Mouse (Mus musculus) forebrain, embryonic 14.5 days (tissue): ENCODE results near the gene Zup1. TPM values are rescaled to one million over a fixed set of nuclear protein-coding genes. Genes with fewer than 3 reads are reported as not detected.
"Not testable (repeated sequence)": the region's sequence is repeated elsewhere in the genome, so short reads cannot be mapped to it uniquely, and the experiment has no call there.

ENCODE experiments used
- ATAC-seq: fragments of 200-750 bp; cut with Nextera tagmentation; 2 replicates; pipeline ENCODE4 v1.8.0; 2017; ENCODE audit warnings: mild to moderate bottlenecking, moderate library complexity
- DNase-seq: peaks from one replicate; pipeline ENCODE4 v3.0.0-alpha.2; 2015; ENCODE audit warnings: low spot score
- H3K27ac ChIP-seq: fragments of 300-500 bp; sonication (generic); 2 replicates; pipeline ENCODE4 v1.5.1; 2014; ENCODE audit warnings: low read depth, mild to moderate bottlenecking, control low read depth, low read length, moderate library complexity
- H3K27me3 ChIP-seq: fragments of 300-500 bp; sonication (generic); replicated peaks from 2 replicates; pipeline ENCODE4 v1.6.1; 2014; ENCODE audit warnings: low read length, control low read depth, mixed read lengths; ENCODE audit not compliant: control insufficient read depth, insufficient read depth
- H3K36me3 ChIP-seq: fragments of 300-500 bp; sonication (generic); 2 replicates; pipeline ENCODE4 v1.6.1; 2014; ENCODE audit warnings: low read length, control low read depth; ENCODE audit not compliant: control insufficient read depth, insufficient read depth
- H3K4me1 ChIP-seq: fragments of 300-500 bp; sonication (generic); 2 replicates; pipeline ENCODE4 v1.6.1; 2014; ENCODE audit warnings: antibody characterized with exemption, low read length, control low read depth; ENCODE audit not compliant: control insufficient read depth, insufficient read depth
- H3K4me2 ChIP-seq: fragments of 300-500 bp; sonication (generic); 2 replicates; pipeline ENCODE4 v1.6.1; 2014; ENCODE audit warnings: mild to moderate bottlenecking, control low read depth, low read length
- H3K4me3 ChIP-seq: fragments of 300-500 bp; sonication (generic); 2 replicates; pipeline ENCODE4 v1.5.1; 2014; ENCODE audit warnings: low read depth, low read length, control low read depth
- H3K9ac ChIP-seq: fragments of 300-500 bp; sonication (generic); 2 replicates; pipeline ENCODE4 v1.6.1; 2014; ENCODE audit warnings: mild to moderate bottlenecking, low read length, control low read depth, moderate library complexity
- H3K9me3 ChIP-seq: fragments of 300-500 bp; sonication (generic); replicated peaks from 2 replicates; pipeline ENCODE4 v1.6.1; 2016; ENCODE audit warnings: low read length, control low read depth, mixed read lengths; ENCODE audit not compliant: control insufficient read depth
- WGBS: fragments of 180-500 bp; shearing (Covaris S2); extraction: QIAGEN DNeasy Blood & Tissue Kit; methylation state at CpG from one replicate; pipeline ENCODE4 v1.1.7; 2014; 5-methylcytosine and 5-hydroxymethylcytosine counted together
- polyA plus RNA-seq: library from polyadenylated mRNA; unstranded; fragments of >200 nt; fragmentation: Nextera tagmentation; extraction: Ambion mirVana; gene quantifications from 2 replicates; pipeline ENCODE4 v1.2.1, GENCODE M21; 2014

The Zup1 gene
- polyA plus RNA-seq, 1 experiment from 2014 or later, result 21.4 TPM

DNA sequence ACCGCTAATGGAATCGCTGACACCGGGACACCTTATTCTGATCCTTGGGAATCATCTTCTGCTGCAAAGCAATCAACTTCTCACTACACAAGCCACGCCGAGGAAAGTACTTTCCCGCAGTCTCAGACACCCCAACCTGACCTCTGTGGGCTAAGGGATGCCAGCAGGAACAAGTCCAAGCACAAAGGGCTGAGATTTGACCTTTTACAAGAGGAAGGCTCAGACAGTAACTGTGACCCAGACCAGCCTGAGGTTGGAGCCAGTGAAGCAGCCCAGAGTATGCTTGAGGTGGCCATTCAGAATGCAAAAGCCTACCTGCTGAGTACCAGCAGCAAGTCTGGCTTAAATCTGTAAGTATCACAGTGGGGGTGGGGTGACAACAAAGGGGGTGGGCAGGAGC, 45.6 kb downstream of the Zup1 start:
- 3% methylated on average over 6 of the region's 6 CpGs for WGBS
- no peaks in the 10 kb centered on the region for H3K9me3 ChIP-seq
- H3K9ac ChIP-seq, result no peak overlapping the region
- H3K4me3 ChIP-seq, result peak overlapping the region; percentile 32
- H3K27ac ChIP-seq, result no peak overlapping the region
- peak overlapping the region; percentile 52 for H3K4me2 ChIP-seq
- no peak for DNase-seq
- H3K36me3 ChIP-seq, result no peaks in the 10 kb centered on the region
- no peaks in the 10 kb centered on the region for H3K4me1 ChIP-seq
- ATAC-seq, result peak; percentile 24; the same call in 1 of the 2 replicates
- no peaks in the 10 kb centered on the region for H3K27me3 ChIP-seq

DNA sequence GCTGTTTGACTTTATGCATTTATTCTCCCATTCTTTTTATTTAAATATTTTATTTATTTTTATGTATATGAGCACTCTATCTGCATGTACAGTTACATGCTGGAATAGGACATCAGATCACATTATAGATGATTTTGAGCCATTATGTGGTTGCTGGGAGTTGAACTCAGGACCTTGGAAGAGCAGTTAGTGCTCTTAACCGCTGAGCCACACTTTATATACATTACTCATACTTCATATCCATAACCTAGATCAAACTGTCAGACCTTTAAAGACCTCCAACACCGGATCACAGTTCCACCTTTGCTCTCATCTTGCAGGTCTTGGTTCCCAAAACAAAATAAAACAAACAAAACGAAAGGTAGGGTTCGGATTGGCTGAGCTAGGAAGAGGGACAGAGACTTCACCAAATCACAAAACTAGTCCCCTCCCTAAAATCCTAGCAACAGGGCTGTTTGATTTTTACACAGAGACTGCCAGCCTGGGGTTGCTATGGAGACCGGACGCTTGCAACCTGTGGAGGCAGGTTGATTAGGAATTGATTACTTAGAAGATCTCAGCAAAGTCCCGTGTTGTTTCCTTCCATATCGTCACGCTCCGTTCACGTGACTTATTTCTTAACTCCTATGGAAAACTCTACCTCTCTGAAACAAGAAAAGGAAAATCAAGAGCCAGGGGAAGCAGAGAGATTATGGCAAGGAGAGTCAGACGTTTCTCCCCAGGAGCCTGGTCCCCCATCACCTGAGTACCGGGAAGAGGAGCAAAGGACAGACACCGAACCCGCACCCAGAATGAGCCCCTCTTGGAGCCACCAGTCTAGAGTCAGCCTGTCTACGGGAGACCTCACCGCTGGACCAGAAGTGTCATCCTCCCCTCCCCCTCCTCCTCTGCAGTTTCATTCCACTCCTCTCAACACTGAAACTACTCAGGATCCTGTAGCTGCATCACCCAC, 46.3 kb downstream of the Zup1 start, which contains the start of gene Rsph4a:
TSS of gene Rsph4a (plus strand) at position 582 of the 952 bp plus-strand sequence.
- Histone ChIP-seq H3K9ac (peak within 1 kb of the TSS; percentile 4; the same call in 1 of the 2 replicates), H3K4me1 (no peaks in the 10 kb centered on the region), H3K36me3 (no peaks in the 10 kb centered on the region), H3K27me3 (no peaks in the 10 kb centered on the region), H3K4me2 (peak within 1 kb of the TSS; percentile 52), H3K9me3 (no peaks in the 10 kb centered on the region), H3K4me3 (peak within 1 kb of the TSS; percentile 32), H3K27ac (no peak within 1 kb of the TSS)
- DNase-seq (peak; percentile 89), ATAC-seq (peak; percentile 99)
- 7% methylated on average over 17 of the region's 17 CpGs for WGBS

DNA sequence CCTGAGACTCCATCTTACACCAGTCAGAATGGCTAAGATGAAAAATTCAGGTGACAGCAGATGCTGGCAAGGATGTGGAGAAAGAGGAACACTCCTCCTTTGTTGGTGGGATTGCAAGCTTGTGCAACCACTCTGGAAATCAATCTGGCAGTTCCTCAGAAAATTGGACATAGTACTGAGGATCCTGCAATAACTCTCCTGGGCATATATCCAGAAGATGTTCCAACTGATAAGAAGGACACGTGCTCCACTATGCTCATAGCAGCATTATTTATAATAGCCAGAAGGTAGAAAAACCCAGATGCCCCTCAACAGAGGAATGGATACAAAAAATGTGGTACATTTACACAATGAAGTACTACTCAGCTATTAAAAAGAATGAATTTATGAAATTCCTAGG, 49.5 kb downstream of the Zup1 start:
- not testable (repeated sequence) for ATAC-seq, H3K9me3 ChIP-seq, H3K27me3 ChIP-seq, H3K36me3 ChIP-seq, H3K4me2 ChIP-seq, H3K9ac ChIP-seq, DNase-seq, H3K4me3 ChIP-seq, H3K4me1 ChIP-seq, H3K27ac ChIP-seq
- WGBS, result 87% methylated on average over 1 of the region's 1 CpGs

DNA sequence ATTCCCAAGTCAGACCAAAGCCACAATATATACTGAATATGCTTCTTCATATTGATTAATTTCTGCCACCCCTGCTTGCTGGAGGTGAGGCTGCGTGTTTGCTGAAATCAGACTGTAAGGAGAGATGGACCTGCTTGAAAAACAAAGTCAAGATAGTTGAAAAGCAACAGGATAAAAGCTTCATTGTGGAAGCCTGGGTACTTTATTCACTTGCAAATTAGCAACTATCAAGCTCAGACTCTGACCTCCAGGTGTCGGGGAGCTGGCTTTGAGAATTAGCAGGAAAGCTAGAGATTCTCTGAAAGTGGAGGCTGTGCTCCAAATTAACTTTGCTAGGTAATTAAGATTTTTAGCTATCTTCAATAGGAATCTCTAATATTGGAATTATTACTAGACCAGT, 68.7 kb downstream of the Zup1 start:
- H3K4me1 ChIP-seq, DNase-seq, ATAC-seq, H3K4me2 ChIP-seq, H3K9me3 ChIP-seq, H3K4me3 ChIP-seq, H3K27ac ChIP-seq, H3K27me3 ChIP-seq, H3K9ac ChIP-seq, H3K36me3 ChIP-seq: not testable (repeated sequence)
- 78% methylated on average over 2 of the region's 2 CpGs for WGBS

DNA sequence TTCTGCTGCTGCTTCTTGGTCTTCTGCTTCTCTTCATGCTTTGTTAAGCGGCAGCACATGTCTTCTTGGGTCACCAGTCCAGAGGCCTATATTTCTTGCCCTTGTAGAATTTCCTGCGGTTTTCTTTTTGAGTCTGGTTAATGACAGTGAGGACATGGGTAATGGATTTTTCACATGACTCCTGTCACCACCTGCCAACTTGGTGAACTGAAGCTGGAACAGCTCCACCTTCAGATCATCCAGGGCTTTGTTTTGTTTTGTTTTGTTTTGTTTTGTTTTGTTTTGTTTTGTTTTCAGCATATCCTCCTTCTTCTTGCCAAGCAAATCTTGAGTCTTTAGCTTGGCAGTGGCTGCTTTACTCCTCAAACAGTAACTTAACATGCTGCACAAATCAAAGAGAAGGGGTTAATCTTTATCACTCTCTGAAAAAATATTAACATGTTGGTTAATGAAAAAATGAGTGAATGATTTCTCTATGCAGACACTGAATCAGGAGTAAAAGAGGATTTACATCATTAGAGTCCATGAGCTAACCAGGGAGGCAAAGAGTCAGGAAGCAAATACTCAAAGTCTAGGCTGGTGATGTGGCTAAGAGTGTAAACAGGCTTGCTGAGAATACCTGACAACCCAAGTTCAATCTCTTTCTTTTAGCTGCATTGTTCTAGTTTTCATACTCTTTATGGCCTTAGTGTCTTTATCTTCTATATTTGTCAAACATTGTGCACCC, 78.2 kb downstream of the Zup1 start:
- 91% methylated on average over 2 of the region's 2 CpGs for WGBS
- no peaks in the 10 kb centered on the region for H3K27me3 ChIP-seq
- DNase-seq (no peak), ATAC-seq (no peak)
- no peak overlapping the region for H3K9ac ChIP-seq
- no peaks in the 10 kb centered on the region for H3K4me1 ChIP-seq
- no peak overlapping the region for H3K27ac ChIP-seq
- H3K9me3 ChIP-seq, result no peaks in the 10 kb centered on the region
- no peak overlapping the region for H3K4me3 ChIP-seq
- no peak overlapping the region for H3K4me2 ChIP-seq
- no peaks in the 10 kb centered on the region for H3K36me3 ChIP-seq

DNA sequence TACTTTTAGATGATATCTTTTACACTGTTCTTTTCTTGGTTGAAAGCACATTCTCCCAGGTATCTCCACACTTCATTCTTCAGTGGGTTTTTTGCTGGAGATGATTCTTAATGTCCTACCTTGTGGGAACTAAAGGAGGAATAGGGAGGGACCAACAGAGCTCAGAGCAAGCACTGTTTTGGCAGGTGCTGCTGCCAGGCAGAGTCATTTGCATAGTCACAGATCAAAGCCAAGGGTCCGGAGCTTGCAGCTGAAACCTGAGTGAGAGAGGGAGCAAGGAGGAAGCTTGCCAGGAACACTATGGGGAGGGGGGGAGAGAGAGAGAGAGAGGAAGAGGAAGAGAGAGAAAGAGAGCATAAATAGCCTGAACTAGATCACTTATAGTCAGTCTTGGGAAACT, 80.6 kb downstream of the Zup1 start:
- no peaks in the 10 kb centered on the region for H3K27me3 ChIP-seq
- ATAC-seq, result no peak
- 16% methylated on average over 1 of the region's 1 CpGs for WGBS

More for the DNA sequence above, 80.6 kb downstream of the Zup1 start:
- no peaks in the 10 kb centered on the region for H3K9me3 ChIP-seq
- no peak overlapping the region for H3K4me3 ChIP-seq
- no peaks in the 10 kb centered on the region for H3K4me1 ChIP-seq
- no peaks in the 10 kb centered on the region for H3K36me3 ChIP-seq
- no peak overlapping the region for H3K9ac ChIP-seq
- DNase-seq, result no peak
- no peak overlapping the region for H3K4me2 ChIP-seq
- H3K27ac ChIP-seq, result no peak overlapping the region

Other genes with a start within 250 kb of the Zup1 start
- not detected in 2 replicates for gene Sult3a2, start 164.6 kb downstream of the Zup1 start, polyA plus RNA-seq
- gene Sult3a1, start 93.5 kb downstream of the Zup1 start, polyA plus RNA-seq, result not detected in 2 replicates
- 0.39 and 0.94 TPM in 2 replicates for gene Rsph4a, start 46.2 kb downstream of the Zup1 start, polyA plus RNA-seq
- 147 TPM in 2 replicates for gene Rwdd1, start 68.4 kb upstream of the Zup1 start, polyA plus RNA-seq
- not detected in 2 replicates for gene Trappc3l, start 86.3 kb upstream of the Zup1 start, polyA plus RNA-seq
- not detected in 2 replicates for gene Calhm4, start 93.0 kb upstream of the Zup1 start, polyA plus RNA-seq
- gene Calhm5, start 145.2 kb upstream of the Zup1 start, polyA plus RNA-seq, result 0.39 and 0.59 TPM in 2 replicates
- 0.27 TPM in 1 of 2 replicates, not detected in the other for gene Calhm6, start 176.7 kb upstream of the Zup1 start, polyA plus RNA-seq